Mouse (Mus musculus): ENCODE data around the gene Pdcd2l.

Gene Pdcd2l

DNA sequence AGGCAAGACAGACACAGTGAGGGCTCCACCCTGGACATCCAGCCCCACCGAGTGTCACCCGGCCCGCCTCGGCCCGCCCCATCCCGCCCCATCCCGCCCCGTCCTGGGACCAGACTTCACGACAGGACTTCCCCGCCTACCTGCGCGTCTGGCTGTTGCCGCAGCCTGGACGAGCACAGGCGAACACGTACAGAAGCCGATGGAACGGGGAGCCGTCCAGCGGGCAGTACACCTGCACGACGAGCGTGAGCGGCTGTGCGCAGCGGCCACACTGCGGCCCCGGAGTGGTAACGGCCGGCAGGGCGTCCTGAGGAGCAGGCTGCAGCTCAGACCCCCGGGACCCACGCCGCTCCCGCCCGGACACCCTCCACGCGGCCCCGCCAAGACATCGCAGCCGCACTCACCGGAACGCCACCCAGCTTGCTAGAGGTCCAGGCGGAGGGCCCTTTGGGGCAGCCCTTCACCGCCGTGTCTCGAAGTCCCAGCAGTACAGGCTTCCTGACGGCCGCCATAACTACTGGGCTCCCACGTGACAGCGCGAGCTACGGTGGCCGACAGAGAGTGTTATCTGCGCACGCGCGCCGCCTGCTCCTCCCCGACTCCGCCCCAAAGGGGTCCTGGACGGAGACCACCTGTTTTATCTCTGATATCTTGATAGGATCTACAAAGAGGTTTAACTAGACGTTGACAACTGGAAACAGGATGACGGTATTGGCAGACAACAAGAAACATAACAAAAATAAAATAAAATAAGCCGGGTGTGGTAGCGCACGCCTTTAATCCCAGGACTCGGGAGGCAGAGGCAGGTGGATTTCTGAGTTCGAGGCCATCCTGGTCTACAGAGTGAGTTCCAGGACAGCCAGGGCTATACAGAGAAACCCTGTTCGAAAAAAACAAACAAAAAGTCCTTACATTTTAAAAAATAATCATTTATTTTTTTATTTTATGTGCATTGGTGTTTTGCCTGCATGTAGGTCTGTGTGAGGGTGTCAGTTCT is at the start of gene Pdcd2l:
Gene Pdcd2l (minus strand): TSS at position 530 of the 997 bp plus-strand sequence.
- DNase-seq (ENCODE audit: low spot score in 2 of 2): peak; percentile 92 to 93

DNA sequence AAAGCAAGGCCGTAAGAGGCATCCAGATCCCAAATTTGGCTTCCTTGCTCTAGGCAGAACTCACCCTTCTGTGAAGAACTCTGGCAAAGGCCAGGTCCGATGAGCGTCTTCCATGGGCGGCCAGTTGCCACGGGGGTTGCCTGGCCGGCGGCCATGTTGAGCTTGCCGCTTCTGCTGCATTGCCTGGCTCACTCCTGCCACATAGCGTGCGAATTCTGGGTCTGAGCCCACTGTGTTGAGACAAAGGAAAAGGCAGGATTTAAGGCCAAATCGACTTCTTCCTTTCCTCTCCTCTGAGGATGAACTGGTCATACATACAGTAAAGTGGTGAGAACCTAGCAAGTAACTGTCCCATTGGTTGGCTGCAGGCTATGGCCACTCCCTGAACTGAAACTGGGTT is 45.7 kb upstream of the Pdcd2l start:
- DNase-seq (ENCODE audit: low spot score in 2 of 2): no peak

DNA sequence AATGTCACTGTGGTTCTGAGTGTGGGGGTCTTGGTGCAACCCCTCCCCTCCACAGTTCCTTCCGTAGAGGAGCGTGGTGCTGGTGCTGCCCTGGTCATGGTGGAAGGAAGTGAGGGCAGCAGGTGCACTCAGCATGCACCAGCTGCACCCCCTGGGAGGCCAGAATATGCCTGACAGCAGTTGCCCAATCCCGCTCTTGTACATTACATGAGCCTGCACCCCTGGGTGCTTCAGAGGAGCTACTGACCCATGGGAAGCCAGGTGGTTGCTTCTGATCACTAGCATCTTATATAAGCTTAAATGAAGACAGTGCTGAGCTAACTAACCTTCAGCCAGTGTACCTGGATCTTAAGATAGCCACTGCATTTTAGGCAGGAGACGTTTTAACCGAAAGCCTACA is 41.6 kb upstream of the Pdcd2l start:
- no peak for DNase-seq (ENCODE audit: low spot score in 2 of 2)

- no peak for DNase-seq (ENCODE audit: low spot score in 2 of 2)
Measured at GRCm38 (mm10) chr7:34235602-34236001, 39.1 kb upstream of the Pdcd2l start.

DNA sequence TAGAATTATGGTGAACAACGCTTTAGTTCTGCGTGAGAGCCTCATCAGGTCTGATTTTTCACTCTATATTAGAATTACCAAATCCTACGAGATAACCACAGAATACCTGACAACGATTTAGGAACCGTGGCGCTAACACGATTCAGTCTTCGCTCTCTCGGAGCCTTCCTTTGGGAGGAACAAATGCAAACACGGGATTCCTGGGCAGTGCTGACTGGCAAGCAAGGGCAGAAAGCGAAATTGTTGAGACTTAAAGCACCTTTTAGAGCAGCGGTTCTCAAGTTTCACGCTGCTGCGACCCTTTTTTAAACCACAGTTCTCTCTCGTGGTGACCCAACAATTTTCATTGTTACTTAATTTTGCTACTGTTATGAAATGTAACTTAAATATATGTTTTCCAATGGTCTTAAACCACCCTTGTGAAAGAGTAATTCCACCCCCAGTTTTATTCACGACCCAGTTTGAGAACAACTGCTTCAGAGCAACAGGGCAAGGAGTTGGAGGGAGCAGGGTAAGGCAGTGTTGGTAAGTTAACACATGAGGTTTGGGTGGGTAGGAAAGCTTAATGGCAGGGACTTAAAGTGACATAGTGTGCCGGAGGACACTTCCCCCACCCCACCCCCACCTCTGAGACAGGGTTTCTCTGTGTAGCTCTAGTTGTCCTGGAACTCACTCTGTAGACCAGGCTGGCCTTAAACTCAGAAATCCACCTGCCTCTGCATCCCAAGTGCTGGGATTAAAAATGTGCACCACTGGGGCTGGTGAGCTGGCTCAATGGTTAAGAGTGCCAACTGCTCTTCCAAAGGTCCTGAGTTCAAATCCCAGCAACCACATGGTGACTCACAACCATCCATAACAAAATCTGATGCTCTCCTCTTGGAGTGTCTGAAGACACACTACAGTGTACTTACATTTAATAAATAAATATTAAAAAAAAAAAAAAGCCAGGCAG is 38.4 kb upstream of the Pdcd2l start:
- no peak for DNase-seq (ENCODE audit: low spot score in 2 of 2)

DNA sequence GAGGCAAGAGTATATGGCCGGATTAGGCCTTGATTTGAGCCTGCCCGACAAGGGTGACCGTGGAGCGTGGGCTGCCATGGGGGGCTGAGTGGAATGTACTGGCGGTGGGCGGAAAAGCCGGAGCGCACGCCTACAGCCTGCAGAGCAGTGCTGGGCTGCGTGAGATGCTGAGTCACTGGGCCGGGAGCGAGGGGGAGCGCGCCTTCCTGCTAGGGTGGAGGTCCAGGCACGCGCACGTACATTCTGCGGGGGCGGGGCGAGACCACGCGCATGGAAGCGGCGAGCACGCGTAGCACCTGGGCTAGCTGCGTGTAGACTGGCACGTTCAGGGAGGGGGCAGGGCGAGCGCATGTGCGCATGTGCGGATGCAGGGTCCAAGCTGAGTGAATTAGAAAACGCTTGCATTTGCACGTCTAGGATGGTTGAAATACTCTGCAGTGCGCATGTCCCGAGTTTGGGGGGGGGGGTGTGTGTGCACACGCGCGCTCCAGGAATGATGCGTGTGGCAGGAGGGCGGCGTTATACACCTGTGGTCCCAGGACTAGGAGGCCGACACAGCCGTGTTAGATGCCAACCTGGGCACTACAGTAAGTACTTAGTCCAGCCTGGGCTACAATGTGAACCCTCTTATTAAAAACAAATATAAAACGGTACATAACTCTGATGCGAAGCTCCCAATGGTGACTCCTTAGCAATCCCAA is 37.6 kb upstream of the Pdcd2l start:
- DNase-seq (ENCODE audit: low spot score in 2 of 2): peak; percentile 100

DNA sequence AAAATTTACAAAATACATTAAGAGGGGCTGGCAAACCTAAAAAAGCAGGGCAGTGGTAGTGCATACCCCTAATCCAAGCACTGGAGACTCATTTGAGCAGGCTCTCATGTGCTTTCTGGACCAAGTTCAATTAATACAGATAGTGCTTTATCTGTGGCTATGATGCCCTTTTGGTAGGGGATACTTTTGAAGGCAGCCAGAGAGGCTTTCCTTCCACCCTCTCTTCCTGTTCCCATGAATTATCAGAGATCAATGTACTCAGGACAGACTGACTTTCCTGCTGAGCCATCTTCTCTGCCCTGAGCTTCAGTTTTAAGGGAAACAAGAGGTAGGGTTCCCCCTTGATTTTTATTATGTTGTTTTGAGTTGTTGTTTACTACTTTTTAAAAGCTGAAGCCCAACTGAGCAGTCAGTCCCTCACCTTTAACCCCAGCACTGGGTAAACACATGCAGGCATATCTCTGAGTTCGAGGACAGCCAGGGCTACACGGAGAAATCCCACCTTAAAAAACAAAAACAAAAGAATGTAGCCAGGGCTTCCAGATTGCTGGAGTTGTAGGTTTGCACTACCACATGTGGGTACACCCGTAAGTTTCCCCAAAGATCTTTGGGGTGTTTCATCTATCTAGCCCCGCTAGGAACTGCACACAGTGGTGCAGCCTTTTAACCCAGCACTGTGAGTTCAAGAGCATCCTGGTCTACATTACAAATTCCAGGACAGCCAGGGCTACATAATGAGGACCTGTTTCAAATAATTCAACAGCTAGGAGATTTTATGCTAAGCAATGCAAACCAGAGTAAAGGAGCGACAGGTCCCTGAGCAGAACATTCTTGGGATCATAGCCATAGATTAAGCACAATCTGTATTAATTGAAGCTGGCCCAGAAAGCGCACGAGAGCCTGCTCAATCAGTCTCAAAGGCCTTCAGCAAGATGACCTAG is 36.6 kb upstream of the Pdcd2l start:
- DNase-seq (ENCODE audit: low spot score in 2 of 2): peak in 1 of 2 experiments; percentile 21

- peak; percentile 77 for DNase-seq (ENCODE audit: low spot score in 2 of 2)
Measured at GRCm38 (mm10) chr7:34230116-34230515, 33.7 kb upstream of the Pdcd2l start, which contains the start of gene Gpi1. Gene Gpi1, minus strand, starts transcription at chr7:34230336.

DNA sequence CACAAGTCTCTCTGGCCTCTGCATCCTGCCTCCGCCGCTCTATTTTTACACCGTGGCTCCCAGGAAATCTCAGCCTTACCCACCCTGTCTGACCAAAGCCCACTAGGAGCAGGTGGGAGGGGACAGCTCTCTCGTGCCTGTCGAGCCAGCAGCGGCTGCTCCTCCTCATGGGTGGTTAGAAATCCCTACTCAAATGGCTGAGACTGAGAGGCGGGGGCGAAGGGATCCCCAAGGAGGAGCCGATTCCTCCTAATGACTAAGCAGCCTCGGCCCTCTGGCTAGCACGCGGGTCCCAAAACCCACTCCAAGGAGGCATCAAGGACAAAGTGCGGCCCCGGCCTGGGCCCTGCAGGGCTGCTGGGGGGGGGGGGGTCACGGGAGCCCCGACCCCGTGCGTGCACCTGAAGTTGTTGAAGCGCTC is 33.2 kb upstream of the Pdcd2l start:
- DNase-seq (ENCODE audit: low spot score in 2 of 2): peak; percentile 60 to 70

GRCm38 (mm10) chr7:34229153-34229552 is 32.7 kb upstream of the Pdcd2l start:
- no peak for DNase-seq (ENCODE audit: low spot score in 2 of 2)

DNA sequence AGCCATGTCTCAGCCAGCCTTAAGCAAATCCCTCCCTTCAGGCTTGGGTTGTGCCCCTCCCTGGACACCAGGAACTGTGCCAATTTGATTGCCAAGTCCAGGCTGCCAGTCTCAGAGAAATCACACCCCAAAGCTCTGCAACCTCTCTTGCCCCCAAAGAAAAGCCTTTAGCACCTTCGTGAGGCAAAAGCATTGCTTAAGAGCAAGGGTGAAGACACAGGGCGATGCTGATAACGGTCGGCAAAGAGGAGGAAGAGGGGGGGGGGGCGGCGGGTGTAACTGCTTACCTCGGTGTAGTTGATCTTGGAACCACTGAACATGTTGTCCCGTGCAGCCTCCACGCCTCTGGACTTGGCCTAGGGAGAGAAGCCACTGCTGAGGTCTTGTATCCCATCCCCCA is 32.2 kb upstream of the Pdcd2l start:
- DNase-seq (ENCODE audit: low spot score in 2 of 2): no peak

- DNase-seq (ENCODE audit: low spot score in 2 of 2): no peak
Measured at GRCm38 (mm10) chr7:34226846-34227245, 30.4 kb upstream of the Pdcd2l start.

DNA sequence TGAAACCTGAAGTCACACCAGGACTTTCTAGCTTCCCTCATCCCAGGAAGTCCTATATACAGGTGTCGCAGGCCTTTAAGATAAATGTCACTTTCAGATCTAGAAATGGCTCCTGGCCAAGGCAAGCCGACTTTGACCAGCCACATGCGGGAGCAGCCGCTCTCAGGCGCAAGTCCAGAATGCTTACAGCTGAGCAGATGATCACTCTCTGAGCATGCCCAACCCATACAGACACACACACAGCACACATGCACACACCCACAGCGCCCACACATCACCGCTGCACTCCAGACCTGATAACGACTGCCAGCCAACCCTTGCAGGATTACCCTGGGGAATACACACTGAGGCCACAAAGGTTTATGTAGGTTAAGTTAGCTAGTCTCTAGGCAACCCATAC is 29.6 kb upstream of the Pdcd2l start:
- DNase-seq (ENCODE audit: low spot score in 2 of 2): peak; percentile 45 to 62

GRCm38 (mm10) chr7:34224308-34224707 is 27.8 kb upstream of the Pdcd2l start:
- DNase-seq (ENCODE audit: low spot score in 2 of 2): no peak

- DNase-seq (ENCODE audit: low spot score in 2 of 2): no peak
Measured at GRCm38 (mm10) chr7:34222340-34222739, 25.9 kb upstream of the Pdcd2l start.

- no peak for DNase-seq (ENCODE audit: low spot score in 2 of 2)
Measured at GRCm38 (mm10) chr7:34221594-34222250, 25.3 kb upstream of the Pdcd2l start.

GRCm38 (mm10) chr7:34218496-34218895 is 22.0 kb upstream of the Pdcd2l start:
- DNase-seq (ENCODE audit: low spot score in 2 of 2): no peak

DNA sequence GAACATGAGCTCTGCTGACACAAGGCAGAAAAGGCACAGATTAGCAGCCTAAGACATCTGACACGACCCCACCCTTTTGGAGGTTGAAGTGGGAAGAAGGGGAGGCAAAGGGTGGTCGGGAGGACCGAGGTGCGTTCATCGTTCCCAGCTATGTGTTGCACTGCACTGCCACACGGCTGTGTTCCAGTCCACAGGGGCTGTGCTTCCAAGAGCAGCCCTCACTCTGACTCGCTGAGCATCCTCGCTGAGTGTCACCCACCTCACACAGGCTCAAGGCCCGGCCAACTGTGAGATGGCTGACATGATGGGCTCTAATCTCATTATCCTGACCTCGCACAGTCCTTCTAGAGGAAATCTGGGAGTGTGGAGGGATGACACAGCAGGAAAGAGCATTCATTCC is 20.0 kb upstream of the Pdcd2l start:
- DNase-seq (ENCODE audit: low spot score in 2 of 2): no peak

DNA sequence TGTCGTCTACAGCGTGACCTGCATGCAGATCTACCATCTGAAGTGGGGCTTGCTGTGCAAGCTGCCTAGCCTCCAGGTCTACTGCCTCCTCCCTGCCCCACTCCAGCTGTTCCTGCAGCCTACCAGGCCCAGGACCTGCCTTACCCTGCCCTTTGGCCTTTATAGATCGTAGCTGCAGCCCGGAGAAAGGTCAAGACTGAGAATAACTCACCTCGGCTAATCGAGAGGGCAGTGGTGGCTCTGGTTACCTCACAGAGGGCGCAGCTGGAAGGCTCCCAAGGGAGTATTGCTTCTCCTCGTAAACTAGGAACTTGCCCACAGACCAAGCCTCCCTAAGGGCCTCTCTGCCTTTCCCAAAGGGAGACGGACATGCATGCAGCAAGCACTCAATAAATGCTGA is 19.0 kb upstream of the Pdcd2l start:
- DNase-seq (ENCODE audit: low spot score in 2 of 2): no peak

DNA sequence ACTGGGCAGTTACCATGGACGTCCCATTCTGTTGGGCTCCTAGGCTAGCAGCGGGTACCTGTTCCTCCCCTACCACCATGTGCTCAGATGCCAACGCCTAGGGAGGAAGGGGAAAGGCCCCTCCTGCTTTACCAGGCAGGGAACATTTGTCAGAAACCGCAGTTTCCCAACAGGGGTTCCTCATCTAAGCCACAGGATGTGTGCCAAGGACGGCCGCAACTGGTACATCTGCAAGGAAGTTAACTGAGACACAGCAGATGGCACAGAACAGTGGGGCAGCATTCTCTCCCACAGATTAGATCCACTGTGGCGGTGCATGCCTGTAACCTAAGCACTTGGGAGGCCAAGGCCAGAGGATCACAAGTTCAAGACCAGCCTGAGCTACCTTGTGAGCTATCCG is 18.2 kb upstream of the Pdcd2l start:
- DNase-seq (ENCODE audit: low spot score in 2 of 2): no peak
